Mouse (Mus musculus) MEL (cell line): ENCODE results near the gene Pnldc1. TPM values are rescaled to one million over a fixed set of nuclear protein-coding genes. Genes with fewer than 3 reads are reported as not detected.

ENCODE experiments used
- DNase-seq: peaks from one replicate; pipeline ENCODE4 v3.0.0; 2011; ENCODE audit warnings: low read depth, low spot score
- H3K27ac ChIP-seq: 2 replicates; pipeline ENCODE4 v1.5.1; 2012; ENCODE audit warnings: low read depth, mild to moderate bottlenecking, control low read depth, low read length, moderate library complexity; ENCODE audit not compliant: control insufficient read depth
- H3K27me3 ChIP-seq, 2 experiments: fragments of 150-350 bp in 1 of 2; sonication (generic) in 1 of 2; 2 replicates each; pipeline ENCODE4 v1.6.1; 2012; ENCODE audit warnings: low read length in 2 of 2, mild to moderate bottlenecking in 2 of 2, improper control_type of control experiment in 1 of 2, moderate library complexity in 1 of 2; ENCODE audit not compliant: insufficient read depth in 2 of 2, control insufficient read depth in 1 of 2
- H3K36me3 ChIP-seq, 2 experiments: 2 replicates each; pipeline ENCODE4 v1.6.1; 2012 to 2014; ENCODE audit warnings: low read length in 2 of 2, improper control_type of control experiment in 1 of 2, inconsistent platforms in 1 of 2, mild to moderate bottlenecking in 1 of 2; ENCODE audit not compliant: insufficient read depth in 2 of 2, control insufficient read depth in 1 of 2
- H3K4me1 ChIP-seq, 2 experiments: fragments of 150-350 bp in 1 of 2; sonication (generic) in 1 of 2; 2 replicates each; pipeline ENCODE4 v1.6.1; 2012; ENCODE audit warnings: low read length in 2 of 2, improper control_type of control experiment in 1 of 2, mild to moderate bottlenecking in 1 of 2; ENCODE audit not compliant: insufficient read depth in 2 of 2, control insufficient read depth in 1 of 2
- H3K4me3 ChIP-seq, 2 experiments: fragments of 150-350 bp in 1 of 2; sonication (generic) in 1 of 2; 2 replicates each; pipeline ENCODE4 v1.5.1; 2012; ENCODE audit warnings: low read depth in 2 of 2, low read length in 2 of 2, mild to moderate bottlenecking in 2 of 2, moderate library complexity in 2 of 2, control low read depth in 1 of 2, improper control_type of control experiment in 1 of 2; ENCODE audit not compliant: control insufficient read depth in 1 of 2, insufficient read depth in 1 of 2
- H3K79me2 ChIP-seq: 2 replicates; pipeline ENCODE4 v1.6.1; 2012; ENCODE audit warnings: mild to moderate bottlenecking, low read length, moderate library complexity; ENCODE audit not compliant: control insufficient read depth, poor library complexity, insufficient read depth
- H3K9ac ChIP-seq: 2 replicates; pipeline ENCODE4 v1.6.1; 2012; ENCODE audit warnings: low read depth, mild to moderate bottlenecking, control low read depth, low read length, moderate library complexity; ENCODE audit not compliant: control insufficient read depth, poor library complexity, severe bottlenecking
- H3K9me3 ChIP-seq: fragments of 150-350 bp; sonication (generic); replicated peaks from 2 replicates; pipeline ENCODE4 v1.6.1; 2012; ENCODE audit warnings: mild to moderate bottlenecking, low read length, improper control_type of control experiment, moderate library complexity; ENCODE audit not compliant: insufficient read depth
- ELF1 ChIP-seq: IDR thresholded peaks from 2 replicates; pipeline ENCODE4 v1.6.1; 2014; ENCODE audit warnings: low read depth, mild to moderate bottlenecking, inconsistent platforms, low read length, improper control_type of control experiment, moderate library complexity
- JUND ChIP-seq: IDR thresholded peaks from 2 replicates; pipeline ENCODE4 v1.6.1; 2011; ENCODE audit warnings: low read depth, mild to moderate bottlenecking, improper control_type of control experiment, low read length
- MEF2A ChIP-seq: IDR thresholded peaks from 2 replicates; pipeline ENCODE4 v1.6.1; 2014; ENCODE audit warnings: low read depth, mild to moderate bottlenecking, inconsistent platforms, low read length, improper control_type of control experiment; ENCODE audit not compliant: poor library complexity, insufficient replicate concordance, severe bottlenecking; ENCODE audit errors: extremely low read depth
- POLR2AphosphoS5 ChIP-seq: IDR thresholded peaks from 2 replicates; pipeline ENCODE4 v1.6.1; 2012; ENCODE audit warnings: low read depth, borderline replicate concordance, mild to moderate bottlenecking, inconsistent platforms, low read length, moderate library complexity, mixed read lengths
- RAD21 ChIP-seq: IDR thresholded peaks from 2 replicates; pipeline ENCODE4 v1.6.1; 2011; ENCODE audit warnings: mild to moderate bottlenecking, low read depth, low read length, improper control_type of control experiment
- RCOR1 ChIP-seq: IDR thresholded peaks from 2 replicates; pipeline ENCODE4 v1.6.1; 2012; ENCODE audit warnings: low read depth, mild to moderate bottlenecking, inconsistent platforms, low read length, improper control_type of control experiment
- SMC3 ChIP-seq: IDR thresholded peaks from 2 replicates; pipeline ENCODE4 v1.6.1; 2011; ENCODE audit warnings: low read depth, low read length, improper control_type of control experiment
- TAL1 ChIP-seq: IDR thresholded peaks from 2 replicates; pipeline ENCODE4 v1.6.1; 2012; ENCODE audit warnings: mild to moderate bottlenecking, inconsistent platforms, low read length, moderate library complexity, mixed read lengths
- UBTF ChIP-seq: IDR thresholded peaks from 2 replicates; pipeline ENCODE4 v1.6.1; 2012; ENCODE audit warnings: low read depth, mild to moderate bottlenecking, inconsistent platforms, low read length, improper control_type of control experiment, moderate library complexity, borderline replicate concordance; ENCODE audit not compliant: insufficient read depth
- ZC3H11A ChIP-seq: IDR thresholded peaks from 2 replicates; pipeline ENCODE4 v1.6.1; 2012; ENCODE audit warnings: low read depth, mild to moderate bottlenecking, inconsistent platforms, low read length, improper control_type of control experiment
- polyA plus RNA-seq, 2 experiments: library from polyadenylated mRNA; stranded (reverse) in 1 of 2; unstranded in 1 of 2; fragments of >175 nt in 1 of 2; fragments of >200 nt in 1 of 2; gene quantifications; 2 replicates each; pipeline versions ENCODE4 v1.2.1 to v1.2.4; 2012; ENCODE audit warnings: low replicate concordance in 2 of 2, low read depth in 1 of 2; ENCODE audit not compliant: insufficient read length in 2 of 2, insufficient read depth in 1 of 2, missing spikeins in 1 of 2
- total RNA-seq: library from RNA; depleted of rRNA; stranded (reverse); fragments of 300-350 nt; gene quantifications from 2 replicates; pipeline ENCODE4 v1.2.3, GENCODE M21; 2012

Gene Pnldc1
- total and polyA plus RNA-seq, 3 experiments = 0.54 to 1.1 TPM; not detected in 1

GRCm38 (mm10) chr17:12892033-12892432, 18.0 kb downstream of the Pnldc1 start:
- Histone ChIP-seq H3K36me3 (no peaks in the 10 kb centered on the region), H3K9me3 (no peaks in the 10 kb centered on the region), H3K27ac (no peak overlapping the region), H3K79me2 (no peaks in the 10 kb centered on the region), H3K4me1 (no peaks in the 10 kb centered on the region), H3K27me3 (no peaks in the 10 kb centered on the region), H3K4me3 (no peak overlapping the region), H3K9ac (no peak overlapping the region)
- DNase-seq = no peak
- TF ChIP-seq MEF2A = no peak
- TF ChIP-seq ZC3H11A = no peak
- no peak for TF ChIP-seq JUND

GRCm38 (mm10) chr17:12891054-12891453, 19.0 kb downstream of the Pnldc1 start:
- H3K36me3 ChIP-seq = no peaks in the 10 kb centered on the region
- H3K4me1 ChIP-seq = no peaks in the 10 kb centered on the region
- H3K27me3 ChIP-seq = no peaks in the 10 kb centered on the region
- no peak for TF ChIP-seq ELF1
- TF ChIP-seq, all 39 proteins: peak for 0
- Histone ChIP-seq H3K9me3 (no peaks in the 10 kb centered on the region), H3K4me3 (no peak overlapping the region), H3K79me2 (no peaks in the 10 kb centered on the region), H3K9ac (no peak overlapping the region), H3K27ac (no peak overlapping the region)
- no peak for DNase-seq

- no peak overlapping the region for H3K9ac ChIP-seq
- no peaks in the 10 kb centered on the region for H3K9me3 ChIP-seq
- H3K27ac ChIP-seq = no peak overlapping the region
- TF ChIP-seq UBTF = no peak
- TF ChIP-seq RCOR1 = no peak
- no peak for TF ChIP-seq SMC3
- no peak for TF ChIP-seq JUND
- no peak for TF ChIP-seq POLR2AphosphoS5
- no peak for TF ChIP-seq TAL1
- TF ChIP-seq RAD21 = no peak
- H3K4me1 ChIP-seq = no peaks in the 10 kb centered on the region
- no peaks in the 10 kb centered on the region for H3K36me3 ChIP-seq
- H3K4me3 ChIP-seq = no peak overlapping the region
- H3K27me3 ChIP-seq = no peaks in the 10 kb centered on the region
- no peak for DNase-seq
- no peaks in the 10 kb centered on the region for H3K79me2 ChIP-seq
Observed at GRCm38 (mm10) chr17:12887021-12887775, 22.8 kb downstream of the Pnldc1 start.
